Mouse (Mus musculus): ENCODE measurements around the gene Med20.
A peak's percentile ranks its signal among the peaks of the same experiment; 100 is the strongest.
"Not testable (repeated sequence)": the region's sequence is repeated elsewhere in the genome, so short reads cannot be mapped to it uniquely, and the experiment has no call there.

The Med20 gene

GRCm38 (mm10) chr17:47597261-47597660, 14.1 kb upstream of the Med20 start:
- peak; percentile 38 for DNase-seq

GRCm38 (mm10) chr17:47597838-47598579, 13.4 kb upstream of the Med20 start:
- DNase-seq: peak; percentile 70

DNA sequence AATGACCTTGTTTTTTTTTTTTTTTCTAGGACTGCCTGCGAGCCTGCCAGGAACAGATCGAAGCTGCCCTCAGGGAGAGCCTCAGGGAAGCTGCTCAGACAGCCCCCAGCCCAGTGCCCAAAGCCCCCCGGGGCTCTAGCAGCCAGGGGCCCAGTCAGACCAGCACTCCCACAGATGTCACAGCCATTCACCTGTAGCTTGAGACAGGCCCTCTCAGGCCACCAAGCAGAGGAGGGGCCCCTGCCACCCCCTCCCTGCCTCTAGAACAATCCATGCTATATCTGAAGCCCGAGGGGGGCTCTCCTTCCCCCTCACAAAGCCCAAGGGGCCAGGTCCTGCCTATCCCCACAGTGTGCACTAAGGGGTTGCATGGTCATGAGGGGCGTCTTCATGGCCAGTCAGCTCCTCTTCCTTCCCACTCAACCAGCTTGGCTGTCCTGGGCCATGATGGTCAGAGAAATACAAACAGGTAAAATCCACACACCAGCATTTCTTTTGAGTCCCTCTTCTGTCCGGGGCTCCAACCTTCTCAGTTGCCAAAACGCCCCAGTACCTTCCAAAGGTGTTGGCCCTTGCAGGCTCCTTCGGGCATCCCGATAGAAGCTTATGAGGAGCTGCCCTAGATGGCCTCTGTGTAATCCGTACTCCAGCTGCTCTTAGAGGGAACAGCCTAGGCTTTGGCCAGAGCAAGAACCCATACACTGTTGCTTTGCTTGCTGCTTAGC, 12.6 kb upstream of the Med20 start:
- peak; percentile 34 for DNase-seq

- DNase-seq: peak; percentile 71
Measured at GRCm38 (mm10) chr17:47599511-47600297, 11.7 kb upstream of the Med20 start.

DNA sequence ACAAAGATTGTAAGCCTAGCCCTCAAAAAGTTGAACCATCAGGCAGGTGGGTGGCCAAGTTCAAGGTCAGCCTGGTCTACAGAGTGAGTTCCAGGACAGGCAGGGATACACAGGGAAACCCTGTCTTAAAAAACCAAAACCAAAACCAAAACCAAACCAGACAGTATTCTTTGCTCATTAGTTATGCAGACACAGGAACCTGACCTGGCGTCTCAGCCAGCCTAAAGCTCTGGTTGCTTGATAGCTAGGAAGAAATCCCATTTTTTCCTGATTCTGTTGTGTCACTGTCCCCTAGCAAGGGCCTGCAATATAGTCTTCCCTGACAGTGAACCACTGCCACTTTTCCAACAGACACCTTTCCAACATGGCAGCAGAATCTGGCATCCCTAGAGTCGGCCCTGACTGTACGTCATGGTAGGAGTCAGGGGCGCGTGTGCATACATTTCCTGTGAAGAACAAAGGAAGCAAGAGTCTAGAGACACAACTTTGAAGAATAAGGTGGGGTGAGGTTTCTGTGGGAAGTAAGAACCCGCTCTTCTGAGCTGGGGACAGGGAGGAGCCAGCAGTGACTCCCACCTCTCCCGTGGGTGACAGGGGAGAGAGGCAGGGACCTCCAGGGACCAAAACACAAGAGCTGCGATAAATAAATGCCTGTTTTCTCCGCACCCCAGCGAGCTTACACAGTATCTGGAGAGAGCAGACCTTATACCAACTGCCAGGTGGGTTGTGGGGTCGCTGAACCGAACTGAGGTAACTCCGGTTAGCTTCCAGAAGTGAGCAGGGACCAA, 10.6 kb upstream of the Med20 start:
- peak; percentile 57 for DNase-seq

DNA sequence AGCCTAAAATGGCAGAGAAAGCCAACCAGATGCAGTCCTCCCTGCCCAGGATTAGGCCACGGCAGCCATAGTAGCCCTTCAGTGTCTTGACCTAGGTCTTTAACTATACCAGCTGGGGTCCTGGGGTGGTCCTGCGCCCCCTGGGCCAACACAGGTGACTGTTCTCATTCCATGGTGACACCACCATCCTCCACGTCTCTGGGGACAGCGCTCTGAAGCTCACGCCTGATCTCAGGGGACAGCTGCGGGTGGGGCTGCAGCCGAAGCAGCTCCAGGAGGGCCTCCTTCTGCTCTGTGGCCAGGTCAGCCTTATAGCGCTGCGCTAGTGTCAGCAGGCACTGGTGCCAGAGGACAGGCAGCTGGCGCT, 10.0 kb upstream of the Med20 start:
- peak; percentile 49 for DNase-seq

GRCm38 (mm10) chr17:47602289-47602688, 9.1 kb upstream of the Med20 start:
- no peak for DNase-seq

- peak; percentile 80 for DNase-seq
Measured at GRCm38 (mm10) chr17:47606220-47606619, 5.2 kb upstream of the Med20 start.

DNA sequence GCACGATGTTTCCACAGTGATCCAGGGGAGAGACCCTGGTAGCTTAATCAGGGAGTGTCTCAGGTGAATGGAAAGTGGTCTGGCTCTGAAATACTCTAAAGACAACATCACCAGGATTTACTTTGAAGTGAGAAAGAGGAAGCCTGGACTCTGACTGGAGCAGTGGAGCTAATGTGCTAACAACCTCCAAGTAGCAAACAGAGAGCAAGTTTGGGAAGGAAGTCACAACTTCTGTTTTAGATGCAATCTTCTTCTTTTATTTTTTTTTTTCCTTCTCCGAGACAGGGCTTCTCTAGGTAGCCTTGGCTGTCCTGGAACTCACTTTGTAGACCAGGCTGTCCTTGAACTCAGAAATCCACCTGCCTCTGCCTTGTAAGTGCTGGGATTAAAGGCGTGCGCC, 2.2 kb upstream of the Med20 start:
- no peak for DNase-seq

- no peak for DNase-seq
Measured at GRCm38 (mm10) chr17:47611661-47611982, 240 bp downstream of the Med20 start.

DNA sequence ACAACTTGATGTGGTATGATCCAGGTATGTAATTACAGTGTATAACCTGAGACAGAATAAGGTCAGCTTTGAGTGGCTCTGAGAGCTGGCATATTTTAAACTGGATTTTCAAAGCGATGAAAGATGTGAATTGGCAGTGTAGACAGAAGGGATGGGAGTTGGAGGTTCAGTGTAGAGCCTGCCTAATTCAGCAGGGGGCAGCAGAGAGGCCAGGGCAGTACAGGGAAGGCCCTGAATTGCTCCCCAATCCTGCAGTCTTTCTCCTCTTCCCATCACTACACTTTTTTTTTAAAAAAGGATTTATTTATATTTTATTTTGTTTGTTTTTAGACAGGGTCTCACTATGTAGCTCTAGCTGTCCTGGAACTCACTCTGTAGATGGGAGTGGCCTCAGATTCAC, 2.6 kb downstream of the Med20 start:
- DNase-seq: peak; percentile 72

DNA sequence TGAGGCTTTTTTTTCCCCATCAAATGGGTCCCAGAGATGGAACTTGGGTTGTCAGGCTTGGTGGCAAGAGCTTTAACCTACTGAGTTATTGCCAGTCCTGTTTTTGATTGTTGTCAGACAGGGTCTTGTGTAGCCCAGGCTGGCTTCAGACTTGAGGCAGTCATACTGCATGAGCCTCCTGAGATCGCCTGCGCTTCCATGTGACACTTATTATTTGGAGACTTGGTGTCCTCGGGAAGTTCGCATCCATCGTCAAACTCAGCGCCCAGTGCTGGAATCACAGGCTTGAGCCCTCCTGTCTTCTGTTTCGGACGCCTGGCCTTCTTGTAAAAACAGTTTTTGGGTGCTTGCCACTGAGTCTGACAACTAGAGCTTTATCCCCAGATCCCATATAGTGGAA, 4.7 kb downstream of the Med20 start:
- no peak for DNase-seq

DNA sequence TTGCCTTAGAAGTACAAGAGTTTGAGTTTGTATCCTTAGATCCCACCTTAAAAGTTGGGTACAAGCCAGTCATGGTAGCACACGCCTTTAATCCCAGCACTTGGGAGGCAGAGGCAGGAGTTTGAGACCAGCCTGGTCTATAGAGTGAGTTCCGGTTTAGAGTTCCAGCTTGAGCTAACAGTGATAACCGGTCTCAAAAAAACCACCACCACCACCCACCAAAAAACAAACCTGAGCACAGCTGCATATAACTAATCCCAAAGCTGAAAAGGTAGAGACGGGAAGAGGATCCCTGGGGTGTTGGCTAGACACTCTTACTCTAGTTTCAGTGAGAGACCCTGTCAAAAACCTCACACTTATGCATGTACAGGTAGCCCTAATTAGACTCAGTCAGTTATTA, 5.3 kb downstream of the Med20 start:
- no peak for DNase-seq

DNA sequence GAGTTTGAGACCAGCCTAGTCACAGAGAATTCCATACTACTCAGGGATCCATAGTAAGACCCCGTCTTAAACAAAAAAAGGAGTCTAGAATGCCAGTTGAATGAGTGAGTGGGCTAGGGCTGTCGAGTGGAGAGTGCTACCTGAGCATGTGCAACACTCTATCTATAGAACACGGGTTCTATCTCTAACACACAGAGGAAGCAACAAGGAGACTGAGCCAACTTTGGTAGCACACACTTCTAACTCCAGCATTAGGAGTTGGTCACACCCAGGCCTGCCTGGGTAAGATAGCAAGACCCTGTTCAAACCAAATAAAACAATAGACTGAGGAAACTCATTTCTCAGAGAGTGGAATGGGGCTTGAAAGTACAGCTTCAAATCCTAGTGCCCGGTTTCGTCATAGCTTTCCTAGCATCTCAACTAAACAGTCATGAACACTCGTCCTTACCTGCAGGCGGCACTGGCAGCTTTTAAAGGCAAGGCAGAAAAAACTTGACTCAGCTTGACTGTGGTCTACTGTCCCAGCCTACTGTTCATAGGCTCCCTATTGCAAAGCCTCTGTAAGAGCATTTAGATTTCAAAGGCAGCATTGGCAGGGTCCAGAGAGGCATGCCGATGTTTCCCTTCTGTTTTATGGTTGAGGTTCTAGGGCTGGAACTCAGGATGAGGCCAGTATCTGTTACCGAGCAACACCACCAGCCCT, 6.4 kb downstream of the Med20 start:
- no peak for DNase-seq

DNA sequence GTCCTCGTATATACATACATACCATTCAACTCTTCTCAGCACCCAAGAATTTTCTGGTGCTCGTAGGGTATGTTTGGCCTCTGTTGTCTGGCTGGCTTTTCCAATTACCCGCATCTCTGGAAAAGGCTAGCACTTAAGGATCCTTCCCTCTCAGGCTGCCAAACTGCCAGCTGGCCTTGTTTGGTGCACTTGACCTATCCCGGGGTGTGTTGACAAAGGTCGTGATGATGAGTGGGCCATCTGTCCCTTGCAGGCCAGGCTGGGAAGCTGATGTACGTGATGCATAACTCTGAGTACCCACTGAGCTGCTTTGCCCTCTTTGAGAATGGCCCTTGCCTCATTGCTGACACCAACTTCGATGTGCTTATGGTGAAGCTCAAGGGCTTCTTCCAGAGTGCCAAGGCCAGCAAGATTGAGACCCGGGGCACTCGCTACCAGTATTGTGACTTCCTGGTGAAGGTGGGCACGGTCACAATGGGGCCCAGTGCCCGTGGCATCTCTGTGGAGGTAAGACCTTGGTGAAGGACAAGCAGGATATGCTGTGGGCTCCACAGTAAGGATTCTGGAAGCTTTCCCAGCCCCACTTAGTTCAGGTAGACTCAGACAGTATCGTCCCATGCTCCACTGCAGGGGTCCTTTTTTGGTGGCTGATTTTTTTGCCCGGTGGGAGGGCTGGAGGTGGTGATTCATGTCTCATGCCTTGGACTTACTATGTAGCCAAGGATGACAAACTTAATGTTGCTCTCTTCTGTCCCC, 7.4 kb downstream of the Med20 start:
- no peak for DNase-seq

DNA sequence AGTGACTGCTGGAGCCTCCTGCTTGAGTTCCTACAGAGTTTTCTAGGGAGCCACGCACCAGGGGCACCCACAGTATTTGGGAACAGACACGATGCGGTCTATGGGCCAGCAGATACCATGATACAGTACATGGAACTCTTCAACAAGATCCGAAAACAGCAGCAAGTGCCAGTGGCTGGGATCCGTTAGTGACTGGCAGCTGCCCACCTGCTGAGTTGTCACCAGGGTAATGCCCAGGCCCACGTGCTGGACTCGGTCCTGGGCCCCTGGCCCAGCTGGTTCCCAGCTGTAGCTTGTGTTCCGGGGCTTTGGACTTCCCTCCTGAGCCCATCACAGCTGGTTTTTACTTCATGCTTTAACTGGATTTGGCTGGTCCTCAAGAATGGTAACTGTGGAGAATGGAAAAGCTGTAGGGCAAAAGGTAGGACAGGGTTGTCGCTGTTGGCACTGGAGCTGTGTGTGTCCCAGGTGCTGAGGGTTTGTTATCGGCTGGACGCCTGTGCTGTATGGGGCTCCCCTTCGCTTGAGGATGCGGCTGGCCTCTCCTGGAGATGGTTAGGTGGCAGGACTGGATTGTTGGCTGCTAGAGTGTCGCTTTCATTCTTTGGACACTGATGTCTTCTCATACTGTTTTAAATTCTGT, 11.7 kb downstream of the Med20 start:
- no peak for DNase-seq

DNA sequence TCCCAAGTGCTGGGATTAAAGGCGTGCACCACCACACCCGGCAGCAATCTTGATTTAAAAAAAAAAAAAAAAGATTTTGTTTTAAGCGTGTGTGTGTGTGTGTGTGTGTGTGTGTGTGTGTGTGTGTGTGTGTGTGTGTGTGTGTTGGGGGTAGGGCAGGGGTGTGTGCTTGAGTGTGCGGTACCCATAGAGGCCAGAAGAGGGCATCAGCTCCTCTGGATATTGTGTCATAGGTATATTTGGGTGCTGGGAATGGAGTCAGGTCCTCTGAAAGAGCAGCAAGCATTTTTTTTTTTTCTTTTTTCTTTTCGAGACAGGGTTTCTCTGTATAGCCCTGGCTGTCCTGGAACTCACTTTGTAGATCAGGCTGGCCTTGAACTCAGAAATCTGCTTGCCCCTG, 13.2 kb downstream of the Med20 start:
- not testable (repeated sequence) for DNase-seq

DNA sequence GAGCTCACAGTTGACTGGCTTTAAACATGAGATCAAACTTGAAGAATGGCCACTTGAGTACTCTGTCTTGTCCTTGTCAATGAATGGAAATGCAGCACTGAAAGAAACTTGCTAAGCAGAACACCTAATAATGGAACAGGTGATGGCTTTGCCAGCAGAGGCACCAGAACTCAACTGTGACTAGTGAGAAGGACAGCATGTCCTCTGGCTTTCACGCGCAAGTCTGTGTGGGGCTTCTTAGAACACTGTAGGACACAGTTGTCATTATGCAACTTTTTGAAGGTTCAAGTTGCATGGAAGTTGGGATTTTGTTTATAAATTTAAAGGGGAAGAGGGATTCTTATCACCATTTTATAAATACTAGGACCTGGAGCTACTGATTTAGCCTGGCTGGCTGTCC, 13.7 kb downstream of the Med20 start:
- no peak for DNase-seq

DNA sequence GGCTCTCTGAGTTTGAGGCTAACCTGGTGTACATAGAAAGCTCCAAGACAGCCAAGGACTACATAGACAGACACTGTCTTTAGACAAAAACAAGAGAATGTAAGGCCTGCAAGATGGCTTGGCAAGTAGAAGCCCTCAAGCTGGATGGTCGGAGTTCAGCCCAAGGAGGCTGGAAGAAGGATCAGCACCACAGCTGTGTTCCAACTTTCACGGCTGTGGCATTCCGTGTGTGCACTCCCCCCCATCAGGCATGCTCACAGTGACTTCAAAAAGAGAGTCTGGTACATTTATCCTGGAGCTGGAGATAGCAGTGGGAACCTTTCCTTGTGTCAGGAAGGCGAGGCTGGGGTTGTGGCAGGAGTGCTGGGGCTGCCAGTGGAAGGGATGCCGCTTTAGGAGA, 14.6 kb downstream of the Med20 start:
- no peak for DNase-seq

GRCm38 (mm10) chr17:47627791-47628190, 16.4 kb downstream of the Med20 start:
- DNase-seq: no peak
